Mouse (Mus musculus) erythroblast, embryonic 14.5 days (primary cell): Measurements from ENCODE around the gene C1qtnf9.

Source experiments
- GATA1 ChIP-seq: IDR thresholded peaks from 2 replicates; pipeline ENCODE4 v1.6.1; 2012; ENCODE audit warnings: low read length, inconsistent platforms, mixed read lengths
- TAL1 ChIP-seq: IDR thresholded peaks from 3 replicates; pipeline ENCODE4 v1.6.1; 2012; ENCODE audit warnings: low read length, inconsistent platforms, mixed read lengths

DNA sequence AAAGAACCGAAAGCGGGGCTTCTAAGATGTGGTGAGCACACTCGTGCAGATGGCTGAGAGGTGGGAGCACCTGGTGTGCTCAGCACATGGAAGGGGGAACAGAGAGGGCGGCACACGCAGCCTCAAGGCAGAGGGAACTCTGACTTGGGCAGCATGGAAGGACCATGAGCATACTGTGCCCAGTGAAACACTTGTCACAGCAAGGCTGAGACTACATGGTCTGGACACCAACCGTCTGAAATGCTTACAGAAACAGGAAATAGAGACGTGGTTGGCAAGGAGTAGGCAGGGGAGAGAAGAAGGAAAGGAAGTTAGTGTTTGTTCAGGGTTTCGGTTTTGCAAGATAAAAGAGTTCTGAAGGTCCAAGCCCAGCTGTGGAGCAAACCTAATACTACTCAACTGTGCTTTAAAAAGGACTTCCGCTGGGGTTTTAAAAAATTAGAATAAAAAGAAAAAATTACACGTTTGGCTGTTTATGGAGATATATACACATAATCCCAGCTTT is 29.4 kb upstream of the C1qtnf9 start:
- TF ChIP-seq TAL1 (no peak), GATA1 (no peak)
